Mouse (Mus musculus) midbrain, postnatal 0 days (tissue): ENCODE results near the gene Reck. TPM values are rescaled to one million over a fixed set of nuclear protein-coding genes. Genes with fewer than 3 reads are reported as not detected.

Experiments
- ATAC-seq: fragments of 200-750 bp; cut with Nextera tagmentation; 2 replicates; pipeline ENCODE4 v1.8.0; 2017; ENCODE audit warnings: moderate number of reproducible peaks, mild to moderate bottlenecking, moderate TSS enrichment, moderate library complexity; ENCODE audit not compliant: low FRiP score
- DNase-seq: peaks from one replicate; pipeline ENCODE4 v3.0.0-alpha.2; 2015; ENCODE audit warnings: low spot score
- H3K27ac ChIP-seq: fragments of 300-500 bp; sonication (generic); 2 replicates; pipeline ENCODE4 v1.5.1; 2014; ENCODE audit warnings: low read depth, mild to moderate bottlenecking, low read length, mixed read lengths
- H3K27me3 ChIP-seq: fragments of 300-500 bp; sonication (generic); 2 replicates; pipeline ENCODE4 v1.6.1; 2014; ENCODE audit warnings: low read length, control low read depth, mixed read lengths; ENCODE audit not compliant: insufficient read depth
- H3K36me3 ChIP-seq: fragments of 300-500 bp; sonication (generic); 2 replicates; pipeline ENCODE4 v1.6.1; 2014; ENCODE audit warnings: low read length, control low read depth, mixed read lengths; ENCODE audit not compliant: insufficient read depth
- H3K4me1 ChIP-seq: fragments of 300-500 bp; sonication (generic); 2 replicates; pipeline ENCODE4 v1.6.1; 2014; ENCODE audit warnings: mild to moderate bottlenecking, control low read depth, antibody characterized with exemption, low read length, mixed read lengths; ENCODE audit not compliant: insufficient read depth
- H3K4me2 ChIP-seq: fragments of 300-500 bp; sonication (generic); 2 replicates; pipeline ENCODE4 v1.6.1; 2014; ENCODE audit warnings: low read depth, mild to moderate bottlenecking, low read length, mixed read lengths; ENCODE audit not compliant: poor library complexity, severe bottlenecking
- H3K4me3 ChIP-seq: fragments of 300-500 bp; sonication (generic); 2 replicates; pipeline ENCODE4 v1.5.1; 2014; ENCODE audit warnings: low read depth, mild to moderate bottlenecking, low read length, moderate library complexity
- H3K9ac ChIP-seq: fragments of 300-500 bp; sonication (generic); replicated peaks from 2 replicates; pipeline ENCODE4 v1.6.1; 2014; ENCODE audit warnings: mild to moderate bottlenecking, low read length, moderate library complexity, mixed read lengths; ENCODE audit not compliant: poor library complexity, severe bottlenecking
- H3K9me3 ChIP-seq: fragments of 300-500 bp; sonication (generic); 2 replicates; pipeline ENCODE4 v1.6.1; 2016; ENCODE audit warnings: low read length, control low read depth
- CTCF ChIP-seq: IDR thresholded peaks from 2 replicates; pipeline ENCODE4 v1.5.1; 2016; ENCODE audit warnings: antibody characterized with exemption, mild to moderate bottlenecking
- WGBS: fragments of 180-500 bp; shearing (Covaris S2); extraction: QIAGEN DNeasy Blood & Tissue Kit; methylation state at CpG from one replicate; pipeline ENCODE4 v1.1.7; 2014; 5-methylcytosine and 5-hydroxymethylcytosine counted together
- polyA plus RNA-seq: library from polyadenylated mRNA; unstranded; fragments of >200 nt; fragmentation: Nextera tagmentation; extraction: Ambion mirVana; gene quantifications from 2 replicates; pipeline ENCODE4 v1.2.1, GENCODE M21; 2015
- total RNA-seq: library from RNA; depleted of rRNA; stranded (reverse); fragments of >200 nt; gene quantifications from 2 replicates; pipeline ENCODE4 v1.2.3, GENCODE M21; 2014

Gene Reck
- total and polyA plus RNA-seq, 2 experiments from 2014 or later: 3.9 to 6.0 TPM

- H3K27me3 ChIP-seq: no peaks in the 10 kb centered on the region
- WGBS: 45% methylated on average over 4 of the region's 4 CpGs
- H3K36me3 ChIP-seq: no peaks in the 10 kb centered on the region
- no peak overlapping the region for H3K4me3 ChIP-seq
- no peak for ATAC-seq
- H3K9ac ChIP-seq: no peak overlapping the region
- no peak overlapping the region for H3K27ac ChIP-seq
- no peak for TF ChIP-seq CTCF
- no peak for DNase-seq
- H3K4me2 ChIP-seq: no peak overlapping the region
- H3K4me1 ChIP-seq: no peaks in the 10 kb centered on the region
- H3K9me3 ChIP-seq: no peaks in the 10 kb centered on the region
Measured at GRCm38 (mm10) chr4:43884196-43884595, 8.9 kb downstream of the Reck start.

GRCm38 (mm10) chr4:43891247-43891646 lies 15.9 kb downstream of the Reck start:
- Histone ChIP-seq H3K4me2 (no peak overlapping the region), H3K27ac (no peak overlapping the region), H3K4me1 (no peaks in the 10 kb centered on the region), H3K27me3 (no peaks in the 10 kb centered on the region), H3K9me3 (no peaks in the 10 kb centered on the region), H3K9ac (no peak overlapping the region), H3K36me3 (no peaks in the 10 kb centered on the region), H3K4me3 (no peak overlapping the region)
- no peak for TF ChIP-seq CTCF
- DNase-seq (no peak), ATAC-seq (no peak)
- 92% methylated on average over 3 of the region's 3 CpGs for WGBS

- no peaks in the 10 kb centered on the region for H3K27me3 ChIP-seq
- H3K9me3 ChIP-seq: no peaks in the 10 kb centered on the region
- H3K27ac ChIP-seq: no peak overlapping the region
- no peak overlapping the region for H3K4me2 ChIP-seq
- TF ChIP-seq CTCF: no peak
- no peak for ATAC-seq
- peaks cover 13% of the 10 kb centered on the region; the same call in 1 of the 2 replicates for H3K36me3 ChIP-seq
- no peaks in the 10 kb centered on the region for H3K4me1 ChIP-seq
- H3K9ac ChIP-seq: no peak overlapping the region
- H3K4me3 ChIP-seq: no peak overlapping the region
- no peak for DNase-seq
Measured at GRCm38 (mm10) chr4:43897209-43897608, 21.9 kb downstream of the Reck start.

- H3K9me3 ChIP-seq: no peaks in the 10 kb centered on the region
- peaks cover 13% of the 10 kb centered on the region; the same call in 1 of the 2 replicates for H3K36me3 ChIP-seq
- DNase-seq (no peak), ATAC-seq (no peak)
- no peak overlapping the region for H3K4me3 ChIP-seq
- H3K9ac ChIP-seq: no peak overlapping the region
- 85% methylated on average over 8 of the region's 8 CpGs for WGBS
- H3K4me1 ChIP-seq: no peaks in the 10 kb centered on the region
- no peak for TF ChIP-seq CTCF
- H3K27ac ChIP-seq: no peak overlapping the region
- H3K4me2 ChIP-seq: no peak overlapping the region
- no peaks in the 10 kb centered on the region for H3K27me3 ChIP-seq
Measured at GRCm38 (mm10) chr4:43899197-43899596, 23.9 kb downstream of the Reck start.

GRCm38 (mm10) chr4:43903690-43904089 lies 28.4 kb downstream of the Reck start:
- ATAC-seq (no peak), DNase-seq (no peak)
- 85% methylated on average over 7 of the region's 7 CpGs for WGBS
- H3K4me3 ChIP-seq: no peak overlapping the region
- H3K4me2 ChIP-seq: no peak overlapping the region
- H3K4me1 ChIP-seq: no peaks in the 10 kb centered on the region
- no peaks in the 10 kb centered on the region for H3K9me3 ChIP-seq
- peaks cover 9% of the 10 kb centered on the region; the same call in 1 of the 2 replicates for H3K36me3 ChIP-seq
- TF ChIP-seq CTCF: no peak
- no peak overlapping the region for H3K9ac ChIP-seq
- no peaks in the 10 kb centered on the region for H3K27me3 ChIP-seq
- H3K27ac ChIP-seq: no peak overlapping the region

GRCm38 (mm10) chr4:43906443-43906842 lies 31.1 kb downstream of the Reck start:
- WGBS: 36% methylated on average over 6 of the region's 6 CpGs
- no peak for ATAC-seq
- peak; percentile 71 for DNase-seq

More at GRCm38 (mm10) chr4:43906443-43906842, 31.1 kb downstream of the Reck start:
- Histone ChIP-seq H3K4me2 (no peak overlapping the region), H3K27ac (no peak overlapping the region), H3K4me1 (no peaks in the 10 kb centered on the region), H3K27me3 (no peaks in the 10 kb centered on the region), H3K9ac (no peak overlapping the region), H3K4me3 (no peak overlapping the region), H3K36me3 (peaks cover 5% of the 10 kb centered on the region), H3K9me3 (no peaks in the 10 kb centered on the region)
- TF ChIP-seq CTCF: peak; percentile 77
